Mouse (Mus musculus): ENCODE data around the gene Ndst2. TPM values are rescaled to one million over a fixed set of nuclear protein-coding genes. Genes with fewer than 3 reads are reported as not detected.

The Ndst2 gene
- polyA plus RNA-seq, 1 experiment from 2014 or later = 19.7 TPM

DNA sequence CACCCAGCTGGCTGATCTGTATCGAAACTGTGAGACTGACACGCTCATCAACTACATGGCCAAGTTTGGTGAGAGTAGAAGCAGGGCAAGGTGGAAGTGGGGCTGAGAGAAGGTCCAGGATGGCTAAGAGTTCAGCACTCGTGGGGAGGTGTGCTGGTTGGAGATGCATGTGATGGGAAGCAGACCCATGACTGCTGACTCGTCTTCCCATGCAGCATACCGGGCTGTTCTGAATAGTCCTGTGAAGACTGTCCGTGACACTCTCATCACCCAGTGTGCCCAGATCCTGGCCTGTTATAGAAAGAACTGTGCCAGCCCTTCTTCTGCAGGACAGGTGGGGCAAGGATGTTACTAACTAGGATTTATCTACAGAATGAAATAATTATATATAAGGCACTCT lies 42.6 kb downstream of the Ndst2 start:
- H3K27ac ChIP-seq = no peak overlapping the region
- peaks cover 32% of the 10 kb centered on the region for H3K4me1 ChIP-seq
- no peaks in the 10 kb centered on the region for H3K27me3 ChIP-seq (ENCODE audit: insufficient read depth, poor library complexity, severe bottlenecking)
- no peaks in the 10 kb centered on the region for H3K9me3 ChIP-seq
- H3K36me3 ChIP-seq = peaks cover 80% of the 10 kb centered on the region
- WGBS = 88% methylated on average over 6 of the region's 6 CpGs
- DNase-seq (ENCODE audit: low spot score) = no peak
- H3K4me3 ChIP-seq = no peak overlapping the region

DNA sequence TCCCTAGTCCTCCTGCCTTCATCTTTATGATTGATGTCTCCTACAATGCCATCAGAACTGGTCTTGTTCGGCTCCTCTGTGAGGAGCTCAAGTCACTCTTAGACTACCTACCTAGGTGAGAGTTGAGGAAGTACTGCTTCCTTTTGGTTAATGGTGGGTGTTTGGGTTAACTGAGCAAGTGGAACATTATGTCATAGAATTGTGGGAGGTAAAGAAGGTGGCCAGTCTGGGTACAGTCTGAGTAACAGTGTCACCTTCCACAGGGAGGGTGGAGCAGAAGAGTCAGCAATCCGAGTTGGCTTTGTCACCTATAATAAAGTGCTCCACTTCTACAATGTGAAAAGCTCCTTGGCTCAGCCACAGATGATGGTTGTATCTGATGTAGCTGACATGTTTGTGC lies 45.4 kb downstream of the Ndst2 start:
- Histone ChIP-seq H3K4me3 (no peak overlapping the region), H3K27ac (no peak overlapping the region), H3K4me1 (peaks cover 7% of the 10 kb centered on the region; the same call in 1 of the 2 replicates), H3K9me3 (no peaks in the 10 kb centered on the region), H3K27me3 (ENCODE audit: insufficient read depth, poor library complexity, severe bottlenecking) (no peaks in the 10 kb centered on the region), H3K36me3 (peaks cover 100% of the 10 kb centered on the region)
- 91% methylated on average over 2 of the region's 2 CpGs for WGBS
- DNase-seq (ENCODE audit: low spot score) = no peak

GRCm38 (mm10) chr14:20686576-20686975 lies 47.8 kb downstream of the Ndst2 start:
- Histone ChIP-seq H3K27ac (no peak overlapping the region), H3K4me3 (no peak overlapping the region), H3K27me3 (ENCODE audit: insufficient read depth, poor library complexity, severe bottlenecking) (no peaks in the 10 kb centered on the region), H3K36me3 (peaks cover 100% of the 10 kb centered on the region), H3K4me1 (peaks cover 4% of the 10 kb centered on the region; the same call in 1 of the 2 replicates), H3K9me3 (no peaks in the 10 kb centered on the region)
- DNase-seq (ENCODE audit: low spot score) = no peak
- 95% methylated on average over 3 of the region's 3 CpGs for WGBS

DNA sequence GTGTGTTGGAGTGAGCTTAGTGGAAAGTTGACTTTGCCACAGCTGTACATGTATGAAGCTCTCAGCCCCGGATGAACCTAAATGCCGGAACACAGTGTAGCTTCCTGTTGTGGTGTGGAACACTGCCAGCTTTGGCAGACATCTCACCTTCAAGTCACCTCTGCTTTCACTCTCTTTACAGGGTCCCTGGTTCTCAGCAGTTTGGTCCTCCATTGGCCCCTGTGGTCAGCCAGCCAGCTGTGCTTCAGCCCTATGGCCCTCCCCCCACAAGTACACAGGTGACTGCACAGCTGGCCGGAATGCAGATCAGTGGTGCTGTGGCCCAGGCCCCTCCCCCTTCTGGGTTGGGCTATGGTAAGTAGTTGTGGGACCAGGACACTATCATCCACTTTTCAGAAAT lies 51.9 kb downstream of the Ndst2 start:
- H3K4me1 ChIP-seq = peaks cover 4% of the 10 kb centered on the region; the same call in 1 of the 2 replicates
- peaks cover 100% of the 10 kb centered on the region for H3K36me3 ChIP-seq
- 61% methylated on average over 3 of the region's 3 CpGs for WGBS
- H3K27me3 ChIP-seq (ENCODE audit: insufficient read depth, poor library complexity, severe bottlenecking) = no peaks in the 10 kb centered on the region
- no peak overlapping the region; the same call in 1 of the 2 replicates for H3K27ac ChIP-seq
- H3K9me3 ChIP-seq = no peaks in the 10 kb centered on the region
- DNase-seq (ENCODE audit: low spot score) = no peak
- no peak overlapping the region for H3K4me3 ChIP-seq

DNA sequence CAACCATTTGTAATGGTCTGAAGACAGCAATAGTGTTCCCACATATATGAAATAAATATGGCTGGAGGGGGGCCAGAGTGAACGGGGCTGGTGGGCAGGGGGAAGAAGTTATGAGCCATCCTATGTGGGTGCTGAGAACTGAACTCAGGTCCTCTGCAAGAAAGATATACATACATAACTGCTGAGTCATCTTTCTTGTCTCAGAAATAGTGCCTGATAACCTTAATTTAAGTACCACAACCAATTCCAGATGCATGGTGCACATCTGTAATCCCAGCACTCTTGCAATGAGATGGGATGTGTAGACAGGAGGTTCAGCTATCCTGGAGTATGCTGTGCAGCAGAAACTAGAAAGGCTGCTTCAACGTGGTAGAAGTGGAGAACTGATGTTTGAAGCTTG lies 52.6 kb downstream of the Ndst2 start:
- H3K4me1 ChIP-seq = peaks cover 4% of the 10 kb centered on the region; the same call in 1 of the 2 replicates
- H3K36me3 ChIP-seq = peaks cover 100% of the 10 kb centered on the region
- no peak overlapping the region for H3K4me3 ChIP-seq
- 90% methylated on average over 2 of the region's 2 CpGs for WGBS
- no peaks in the 10 kb centered on the region for H3K9me3 ChIP-seq
- DNase-seq (ENCODE audit: low spot score) = no peak
- H3K27me3 ChIP-seq (ENCODE audit: insufficient read depth, poor library complexity, severe bottlenecking) = no peaks in the 10 kb centered on the region
- H3K27ac ChIP-seq = no peak overlapping the region

DNA sequence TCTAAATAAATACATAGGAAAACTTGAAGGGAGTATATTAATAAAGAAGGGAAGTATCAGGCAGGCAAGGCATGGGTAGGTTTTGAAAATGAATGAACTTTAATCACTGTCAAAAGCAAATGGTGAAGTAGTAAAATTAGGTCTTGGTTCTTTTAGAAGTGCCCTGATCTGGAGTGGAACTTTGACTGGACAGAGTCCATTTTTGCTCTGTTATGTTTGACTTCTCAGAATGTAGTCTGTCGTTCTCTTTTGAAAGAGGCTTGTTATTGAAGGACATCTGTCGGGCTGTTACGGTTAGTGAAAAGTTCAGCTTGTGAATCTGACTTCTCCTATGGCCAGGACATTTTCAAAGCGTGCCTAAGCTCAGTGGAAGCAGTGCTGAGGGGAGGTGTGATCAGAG lies 56.5 kb downstream of the Ndst2 start:
- H3K9me3 ChIP-seq = no peaks in the 10 kb centered on the region
- H3K4me3 ChIP-seq = no peak overlapping the region
- no peak for DNase-seq (ENCODE audit: low spot score)
- peaks cover 16% of the 10 kb centered on the region; the same call in 1 of the 2 replicates for H3K4me1 ChIP-seq
- WGBS = 92% methylated on average over 4 of the region's 4 CpGs
- H3K27me3 ChIP-seq (ENCODE audit: insufficient read depth, poor library complexity, severe bottlenecking) = no peaks in the 10 kb centered on the region
- no peak overlapping the region for H3K27ac ChIP-seq
- H3K36me3 ChIP-seq = peaks cover 77% of the 10 kb centered on the region

GRCm38 (mm10) chr14:20674064-20674833 lies 60.1 kb downstream of the Ndst2 start, which contains the start of gene Sec24c:
TSS of gene Sec24c (plus strand) at chr14:20674308.
- WGBS = under 1% methylated on average over 43 of the region's 43 CpGs
- peak; percentile 99 for DNase-seq (ENCODE audit: low spot score)
- Histone ChIP-seq H3K36me3 (peaks cover 47% of the 10 kb centered on the region), H3K4me1 (peaks cover 12% of the 10 kb centered on the region; the same call in 1 of the 2 replicates), H3K27ac (peak within 1 kb of the TSS; percentile 95), H3K27me3 (ENCODE audit: insufficient read depth, poor library complexity, severe bottlenecking) (no peaks in the 10 kb centered on the region), H3K9me3 (no peaks in the 10 kb centered on the region), H3K4me3 (peak within 1 kb of the TSS; percentile 81)

- WGBS = 9% methylated on average over 13 of the region's 13 CpGs
- Histone ChIP-seq H3K36me3 (peaks cover 42% of the 10 kb centered on the region), H3K4me3 (peak overlapping the region; percentile 81), H3K27ac (peak overlapping the region; percentile 95), H3K4me1 (peaks cover 17% of the 10 kb centered on the region; the same call in 1 of the 2 replicates), H3K27me3 (ENCODE audit: insufficient read depth, poor library complexity, severe bottlenecking) (no peaks in the 10 kb centered on the region), H3K9me3 (no peaks in the 10 kb centered on the region)
- DNase-seq (ENCODE audit: low spot score) = no peak
Measured at GRCm38 (mm10) chr14:20673735-20674063, 60.7 kb downstream of the Ndst2 start.

Small RNAs within 50 kb of the gene (microRNA-seq; reads per million reads assigned to microRNA genes)
- 2.3 reads per million for gene Mir6946

Other genes starting within 250 kb of the Ndst2 start
- 0.64 and 0.65 TPM in 2 replicates for gene Mss51, start 237.7 kb downstream of the Ndst2 start, polyA plus RNA-seq (2016; fragmentation: Nextera tagmentation; extraction: Ambion mirVana)
- 36.2 and 37.8 TPM in 2 replicates for gene Ppp3cb, start 188.0 kb downstream of the Ndst2 start, polyA plus RNA-seq (2016; fragmentation: Nextera tagmentation; extraction: Ambion mirVana)
- gene Usp54, start 93.5 kb downstream of the Ndst2 start, polyA plus RNA-seq (2016; fragmentation: Nextera tagmentation; extraction: Ambion mirVana) = 7.3 and 7.5 TPM in 2 replicates
- gene Myoz1, start 78.0 kb downstream of the Ndst2 start, polyA plus RNA-seq (2016; fragmentation: Nextera tagmentation; extraction: Ambion mirVana) = 22.8 and 30.3 TPM in 2 replicates
- 87.0 and 172 TPM in 2 replicates for gene Synpo2l, start 66.2 kb downstream of the Ndst2 start, polyA plus RNA-seq (2016; fragmentation: Nextera tagmentation; extraction: Ambion mirVana)
- gene Sec24c, start 60.3 kb downstream of the Ndst2 start, polyA plus RNA-seq (2016; fragmentation: Nextera tagmentation; extraction: Ambion mirVana) = 101 and 113 TPM in 2 replicates
- 18.4 and 19.5 TPM in 2 replicates for gene Fut11, start 39.6 kb downstream of the Ndst2 start, polyA plus RNA-seq (2016; fragmentation: Nextera tagmentation; extraction: Ambion mirVana)
- 224 and 232 TPM in 2 replicates for gene Chchd1, start 31.6 kb downstream of the Ndst2 start, polyA plus RNA-seq (2016; fragmentation: Nextera tagmentation; extraction: Ambion mirVana)
- gene Zswim8, start 27.0 kb downstream of the Ndst2 start, polyA plus RNA-seq (2016; fragmentation: Nextera tagmentation; extraction: Ambion mirVana) = 25.9 and 33.1 TPM in 2 replicates
- gene Camk2g, start 59.5 kb upstream of the Ndst2 start, polyA plus RNA-seq (2016; fragmentation: Nextera tagmentation; extraction: Ambion mirVana) = 60.6 and 65.3 TPM in 2 replicates
- 0.23 and 0.30 TPM in 2 replicates for gene Plau, start 102.1 kb upstream of the Ndst2 start, polyA plus RNA-seq (2016; fragmentation: Nextera tagmentation; extraction: Ambion mirVana)
- 68.9 and 94.1 TPM in 2 replicates for gene Vcl, start 194.8 kb upstream of the Ndst2 start, polyA plus RNA-seq (2016; fragmentation: Nextera tagmentation; extraction: Ambion mirVana)

Measured in heart, embryonic 10.5 days (tissue).